Mouse (Mus musculus): Measurements from ENCODE around the gene Fam71f2. TPM values are rescaled to one million over a fixed set of nuclear protein-coding genes. Genes with fewer than 3 reads are reported as not detected.

The Fam71f2 gene
- total RNA-seq, 2 experiments from 2014 or later: 0.70 TPM; not detected in 1

Other genes starting within 250 kb of the Fam71f2 start
- 1 to 10 TPM; 6.8 to 8.6 TPM for gene Lep, start 219.4 kb upstream of the Fam71f2 start, total RNA-seq (2021)
- 10 to 100 TPM; 21.4 to 29.1 TPM for gene Rbm28, start 114.6 kb upstream of the Fam71f2 start, total RNA-seq (2021)
- gene Prrt4, start 100.0 kb upstream of the Fam71f2 start, total RNA-seq (2021): 1 to 10 TPM; 4.2 to 5.6 TPM
- gene Impdh1, start 63.2 kb upstream of the Fam71f2 start, total RNA-seq (2021): 100 to 1,000 TPM; 351 to 403 TPM
- 10 to 100 TPM in 1 of 2 experiments, 1 to 10 TPM in 1; 9.5 to 14.1 TPM for gene Hilpda, start 7.1 kb upstream of the Fam71f2 start, total RNA-seq (2021)
- gene Fam71f1, start 39.5 kb downstream of the Fam71f2 start, total RNA-seq (2021): not detected
- gene Calu, start 68.5 kb downstream of the Fam71f2 start, total RNA-seq (2021): 100 to 1,000 TPM; 194 TPM
- gene Opn1sw, start 108.9 kb downstream of the Fam71f2 start, total RNA-seq (2021): not detected
- gene Ccdc136, start 116.7 kb downstream of the Fam71f2 start, total RNA-seq (2021): 1 to 10 TPM; 3.5 to 6.7 TPM
- gene Flnc, start 153.7 kb downstream of the Fam71f2 start, total RNA-seq (2021): 10 to 100 TPM; 17.6 to 41.6 TPM
- gene Atp6v1f, start 188.1 kb downstream of the Fam71f2 start, total RNA-seq (2021): 100 to 1,000 TPM; 183 to 191 TPM
- gene Atp6v1fnb, start 191.8 kb downstream of the Fam71f2 start, total RNA-seq (2021): under 1 TPM in 1 of 2 experiments, not detected in 1; 0.45 TPM
- gene Kcp, start 228.4 kb downstream of the Fam71f2 start, total RNA-seq (2021): 1 to 10 TPM; 7.0 to 7.1 TPM
- gene Irf5, start 247.0 kb downstream of the Fam71f2 start, total RNA-seq (2021): 1 to 10 TPM; 3.8 to 4.8 TPM

All from adrenal gland, postnatal 10 days (tissue).